Mouse (Mus musculus) c-Kit-positive CD71-negative TER-119-negative erythroid progenitor cells, embryonic 14.5 days (primary cell): ENCODE measurements around the gene Def8.

ENCODE experiments used
- DNase-seq: peaks from one replicate; pipeline ENCODE4 v3.0.0-alpha.2; 2013; ENCODE audit warnings: low read depth

Gene Def8

GRCm38 (mm10) chr8:123491280-123492075 is 68.2 kb downstream of the Def8 start:
- no peak for DNase-seq

GRCm38 (mm10) chr8:123492898-123493297 is 69.6 kb downstream of the Def8 start:
- DNase-seq: no peak

GRCm38 (mm10) chr8:123497699-123498098 is 74.4 kb downstream of the Def8 start:
- DNase-seq: no peak

- DNase-seq: no peak
Observed at GRCm38 (mm10) chr8:123498963-123499362, 75.6 kb downstream of the Def8 start.

GRCm38 (mm10) chr8:123499556-123499955 is 76.2 kb downstream of the Def8 start:
- no peak for DNase-seq

GRCm38 (mm10) chr8:123502192-123502591 is 78.9 kb downstream of the Def8 start:
- no peak for DNase-seq

- DNase-seq: no peak
Observed at GRCm38 (mm10) chr8:123503801-123504467, 80.6 kb downstream of the Def8 start.

- DNase-seq: no peak
Observed at GRCm38 (mm10) chr8:123504591-123505195, 81.4 kb downstream of the Def8 start.

GRCm38 (mm10) chr8:123505267-123505666 is 81.9 kb downstream of the Def8 start:
- no peak for DNase-seq

GRCm38 (mm10) chr8:123505695-123506094 is 82.4 kb downstream of the Def8 start:
- DNase-seq: no peak

- DNase-seq: no peak
Observed at GRCm38 (mm10) chr8:123507153-123507552, 83.8 kb downstream of the Def8 start.

- no peak for DNase-seq
Observed at GRCm38 (mm10) chr8:123510819-123511218, 87.5 kb downstream of the Def8 start.
